Mouse (Mus musculus): ENCODE measurements at regions not wholly inside any gene's neighbourhood (a gene's known extent, or its start where the extent isn't known, plus 50 kb on each side); places are given as distances from the start of the nearest gene placed in this dataset.

DNA sequence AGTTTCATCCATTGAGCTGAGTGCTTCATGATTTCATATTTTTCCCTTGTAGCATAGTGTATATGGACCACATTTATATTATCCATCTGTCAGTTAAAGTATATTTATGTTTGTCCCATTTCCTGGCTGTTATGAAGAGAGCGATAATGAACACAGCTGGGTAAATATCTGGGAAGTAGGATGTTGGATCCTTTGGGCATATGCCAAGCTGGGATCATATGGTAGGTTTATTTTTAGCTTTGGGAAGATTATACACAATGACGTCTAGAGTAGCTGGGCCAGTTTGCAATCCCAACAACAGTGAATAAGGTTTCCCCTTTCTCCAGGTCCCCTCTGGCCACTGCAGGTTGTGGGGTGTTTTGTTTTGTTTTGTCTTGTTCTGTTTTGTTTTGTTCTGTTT is 164.5 kb downstream of the Gm765 start:
- no peak for DNase-seq (ENCODE audit: low spot score)

DNA sequence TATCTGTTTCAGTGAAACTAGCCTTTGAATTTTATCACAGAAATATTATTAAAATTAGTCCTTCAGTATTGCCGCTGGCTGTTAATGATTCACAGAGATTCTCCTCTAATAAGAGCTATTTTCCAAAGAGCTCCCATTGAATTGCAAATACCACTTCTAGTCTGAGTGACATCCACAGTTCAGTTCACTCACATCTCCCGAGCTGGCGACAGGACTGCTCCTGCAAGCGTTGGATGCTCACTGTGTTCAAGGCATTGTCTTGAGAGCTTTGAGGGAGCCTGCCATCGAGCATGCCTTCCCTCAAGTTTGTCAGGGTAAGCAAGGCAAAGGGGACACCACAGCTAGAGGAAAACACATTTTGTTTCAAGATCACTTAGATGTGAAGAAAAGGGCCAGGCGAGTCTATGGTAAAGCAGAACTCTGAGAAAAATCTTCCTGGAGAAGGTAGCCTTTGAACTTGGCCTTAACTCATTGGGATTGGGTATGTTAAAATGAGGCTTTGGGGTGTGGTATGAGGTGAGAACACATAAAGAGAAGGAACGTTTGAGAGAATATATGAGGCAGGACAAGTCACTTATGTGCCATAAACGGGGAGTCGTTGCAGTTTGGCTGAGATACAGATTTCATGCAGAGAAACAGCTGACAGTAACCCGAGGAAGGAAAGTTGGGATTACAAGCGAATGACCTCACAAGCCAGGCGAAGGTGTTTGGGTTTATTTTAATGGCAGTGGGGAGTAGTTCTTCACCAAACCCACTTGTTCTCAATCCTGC is 193.3 kb downstream of the Gm765 start:
- DNase-seq (ENCODE audit: low spot score), result no peak

GRCm38 (mm10) chr6:98147855-98148254 is 194.7 kb downstream of the Gm765 start:
- DNase-seq (ENCODE audit: low spot score), result no peak

DNA sequence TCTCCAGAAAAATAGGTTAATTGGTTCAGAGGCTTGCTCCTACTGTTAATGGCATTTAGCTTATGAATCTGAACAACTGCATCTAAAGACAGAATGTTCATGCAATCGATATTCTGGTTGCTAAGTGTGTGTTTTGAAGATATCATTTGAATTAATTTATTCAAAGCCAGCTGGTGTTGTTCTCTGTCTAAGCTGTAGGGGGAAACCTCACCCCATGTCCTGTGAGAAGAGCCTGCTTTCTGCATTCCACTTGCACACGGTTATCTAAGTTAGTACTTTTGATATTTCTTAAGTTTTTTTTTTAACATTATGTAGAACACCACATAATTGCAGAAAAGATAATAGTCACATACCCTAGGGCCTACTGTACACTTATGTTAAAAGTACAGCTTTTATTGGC is 209.6 kb downstream of the Gm765 start:
- peak; percentile 9 for DNase-seq (ENCODE audit: low spot score)

- no peak for DNase-seq (ENCODE audit: low spot score)
Observed at GRCm38 (mm10) chr6:98125434-98125833, 217.1 kb downstream of the Gm765 start.

DNA sequence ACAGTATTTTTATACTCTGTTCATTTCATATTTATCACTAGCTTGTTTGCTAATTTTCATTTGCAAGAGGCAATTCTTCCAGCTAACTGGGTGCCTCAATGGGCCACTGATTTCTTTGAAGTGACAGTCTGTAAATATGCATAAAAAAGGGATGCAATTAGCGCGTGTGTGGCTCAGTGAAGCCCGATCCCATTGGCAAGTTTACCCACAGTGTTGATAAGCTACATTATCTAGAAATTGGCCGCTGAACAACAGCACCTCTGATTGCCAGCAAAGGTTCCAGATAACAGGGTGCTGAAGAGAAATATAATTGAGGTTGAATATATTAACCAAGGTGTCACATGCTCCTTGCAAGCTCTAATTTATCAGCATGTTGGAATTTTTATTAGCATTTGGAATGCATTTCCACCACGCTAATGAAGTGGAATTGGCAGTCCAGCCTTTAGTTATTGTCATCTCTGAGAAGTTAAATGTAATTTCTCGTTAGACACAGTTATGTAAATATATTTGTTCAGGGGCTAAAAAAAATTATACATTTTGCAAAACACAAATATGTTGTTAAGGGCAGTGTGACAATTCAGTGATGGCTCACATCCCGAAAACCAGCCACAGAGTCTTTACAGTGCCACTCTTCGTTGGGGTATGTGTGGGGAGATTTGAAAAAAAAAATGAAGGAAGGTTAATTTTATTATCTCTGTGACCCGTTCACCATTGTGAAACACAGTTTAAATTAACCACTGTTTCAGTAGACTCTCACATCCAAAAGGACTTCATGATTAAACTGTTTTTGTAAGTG is 224.0 kb downstream of the Gm765 start:
- no peak for DNase-seq (ENCODE audit: low spot score)

GRCm38 (mm10) chr6:98114327-98115134 is 228.0 kb downstream of the Gm765 start:
- peak; percentile 44 for DNase-seq (ENCODE audit: low spot score)

DNA sequence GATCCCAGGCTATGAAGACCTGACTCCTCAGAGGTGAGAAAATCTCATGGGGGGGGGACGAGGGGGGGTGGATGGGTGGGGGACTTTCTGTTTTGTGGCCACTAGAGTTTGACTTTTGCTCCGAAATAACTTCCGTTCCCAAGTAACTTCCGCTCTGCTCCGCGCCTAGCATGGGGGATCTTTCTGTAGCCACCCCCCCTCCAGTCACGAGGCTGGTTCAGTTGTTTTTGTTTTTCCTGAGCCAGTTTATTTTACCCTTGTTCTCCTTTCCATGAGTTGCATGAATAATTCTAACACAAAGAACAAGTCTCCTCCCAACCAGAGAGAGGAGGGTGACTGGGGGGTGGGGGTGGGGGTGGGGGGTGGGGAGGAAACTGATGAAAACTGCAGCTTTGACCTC is 228.8 kb downstream of the Gm765 start:
- DNase-seq (ENCODE audit: low spot score), result peak; percentile 68

DNA sequence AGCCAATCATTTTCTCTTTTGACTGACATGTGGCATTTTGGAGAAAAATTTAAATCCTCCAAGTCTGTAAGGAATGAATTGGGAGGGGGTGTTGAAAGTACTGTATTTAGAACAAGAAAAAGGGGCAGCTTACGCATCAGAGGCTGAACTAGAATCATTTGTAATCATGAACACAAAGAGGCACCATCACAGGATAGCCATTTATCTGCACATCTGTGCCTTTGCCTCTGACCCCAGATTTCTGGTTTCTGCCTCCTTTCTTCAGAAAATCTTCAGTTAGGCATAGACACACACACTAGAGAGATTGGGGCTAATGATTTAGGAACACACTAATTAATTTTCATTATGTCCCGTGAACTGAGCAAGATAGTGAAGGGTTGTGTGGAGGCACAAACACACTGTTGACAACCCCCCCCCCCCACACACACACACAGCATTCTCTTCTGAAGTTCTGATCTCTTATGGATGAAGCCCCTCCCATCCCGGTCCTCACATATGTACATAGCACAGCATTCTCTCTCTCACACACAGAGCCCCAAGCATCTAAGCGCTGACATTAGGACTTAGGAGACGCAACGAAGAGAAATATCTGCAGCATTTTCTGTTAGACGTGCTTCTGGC is 229.9 kb downstream of the Gm765 start:
- no peak for DNase-seq (ENCODE audit: low spot score)

GRCm38 (mm10) chr6:98107123-98107522 is 235.4 kb downstream of the Gm765 start:
- no peak for DNase-seq (ENCODE audit: low spot score)

DNA sequence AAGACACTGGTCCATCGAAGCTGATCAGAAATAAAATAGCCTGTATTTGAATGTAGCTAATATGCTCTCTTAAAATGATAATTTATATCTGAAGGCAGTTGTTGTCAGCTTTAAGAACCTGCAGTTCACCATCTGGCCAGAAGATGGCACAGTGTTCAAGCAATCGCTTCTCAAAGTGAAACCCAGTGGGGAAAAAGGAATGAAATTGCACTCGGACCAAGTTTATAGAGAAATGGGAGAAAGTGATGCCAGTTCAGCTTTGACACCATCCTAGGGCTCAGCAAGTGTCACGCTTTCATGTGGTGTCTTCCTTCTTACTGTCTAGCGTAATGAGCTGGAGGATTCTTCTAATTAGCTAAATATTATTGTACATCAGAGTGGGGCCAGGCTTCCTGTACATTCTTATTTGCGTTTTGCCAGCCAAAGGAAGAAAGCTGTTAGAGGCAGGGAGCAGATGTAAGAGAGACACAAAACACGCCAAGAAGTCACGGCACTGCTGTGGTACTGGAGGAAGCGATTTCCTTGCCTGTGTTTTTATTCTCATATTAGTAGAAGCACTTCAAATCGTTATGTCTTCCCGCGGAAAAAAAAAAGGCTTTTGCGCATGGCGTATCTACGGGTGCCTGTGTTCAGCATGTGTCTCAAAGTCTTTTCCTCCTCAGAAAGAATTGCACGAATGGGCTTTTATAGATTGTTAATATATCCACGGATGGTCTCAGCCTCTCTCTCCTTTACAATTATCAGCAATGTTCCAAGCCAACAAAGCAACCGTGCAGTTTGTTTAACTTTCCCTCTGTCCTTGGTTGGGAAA is 237.1 kb downstream of the Gm765 start:
- peak; percentile 71 for DNase-seq (ENCODE audit: low spot score)

- DNase-seq (ENCODE audit: low spot score), result no peak
Observed at GRCm38 (mm10) chr6:98104432-98104831, 238.1 kb downstream of the Gm765 start.

DNA sequence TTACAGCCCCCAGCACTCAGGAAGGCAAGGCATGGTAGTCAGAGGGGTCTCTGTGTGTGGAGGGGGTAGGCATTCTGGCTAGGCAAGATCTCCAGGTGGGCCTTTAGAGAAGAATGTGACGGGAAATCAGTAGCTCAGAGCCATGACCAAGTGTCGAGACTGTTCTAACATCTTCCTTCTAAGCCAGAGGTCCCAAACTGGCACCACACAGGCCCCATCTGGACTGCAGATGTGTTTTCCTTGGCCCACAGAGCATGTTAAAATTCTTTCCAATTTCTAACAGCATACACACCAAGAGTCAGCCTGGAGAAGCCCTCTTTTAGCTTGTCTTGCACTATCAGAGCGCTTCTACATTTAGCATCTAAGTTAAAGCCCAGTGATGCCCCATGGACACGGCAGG is 241.5 kb downstream of the Gm765 start:
- no peak for DNase-seq (ENCODE audit: low spot score)

GRCm38 (mm10) chr6:98099126-98099525 is 243.4 kb downstream of the Gm765 start:
- no peak for DNase-seq (ENCODE audit: low spot score)

DNA sequence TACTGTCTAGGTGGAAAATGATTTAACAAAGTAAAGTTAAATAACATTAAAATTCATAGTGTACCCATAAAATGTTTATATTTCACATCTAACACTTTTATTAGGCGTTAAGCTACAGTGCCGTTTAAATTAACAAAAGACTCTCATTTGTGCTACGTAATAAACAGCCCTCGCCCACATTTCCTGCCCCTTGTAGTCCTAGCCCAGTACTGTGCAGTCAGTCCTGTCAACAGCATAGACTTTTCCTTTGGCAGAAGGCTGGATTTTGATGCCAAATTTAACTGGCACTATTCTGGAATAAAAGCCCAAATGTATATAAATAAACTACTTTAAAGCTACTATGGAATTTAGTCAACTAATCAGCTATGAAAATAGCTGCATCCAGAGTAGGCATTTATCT is 247.3 kb downstream of the Gm765 start:
- no peak for DNase-seq (ENCODE audit: low spot score)

DNA sequence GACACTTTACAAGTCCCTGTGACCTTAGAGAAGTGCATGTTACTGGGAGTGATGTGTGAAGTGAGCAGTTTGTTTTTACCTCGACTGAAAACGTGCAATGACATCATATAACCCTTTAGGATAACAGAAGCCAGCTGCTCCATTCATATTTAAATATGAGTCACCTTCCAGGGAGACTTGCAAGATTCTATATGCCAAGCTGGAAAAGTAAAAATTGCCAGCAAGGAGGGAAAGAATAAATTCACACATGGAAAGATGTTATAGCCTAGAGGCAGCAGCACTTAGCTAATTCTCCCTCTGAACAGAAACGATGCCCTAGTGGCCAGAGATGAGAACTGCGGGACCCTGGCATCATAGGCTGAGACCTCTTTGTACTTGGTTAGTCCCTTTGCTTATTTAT is 253.4 kb downstream of the Gm765 start:
- no peak for DNase-seq (ENCODE audit: low spot score)

GRCm38 (mm10) chr6:98080076-98080475 is 262.5 kb downstream of the Gm765 start:
- DNase-seq (ENCODE audit: low spot score), result no peak
